Mouse (Mus musculus): ENCODE results near the gene Ebpl.
"Not testable (repeated sequence)": the region's sequence is repeated elsewhere in the genome, so short reads cannot be mapped to it uniquely, and the experiment has no call there.

Gene Ebpl

GRCm38 (mm10) chr14:61327007-61327406 lies 33.2 kb downstream of the Ebpl start:
- DNase-seq: not testable (repeated sequence)

DNA sequence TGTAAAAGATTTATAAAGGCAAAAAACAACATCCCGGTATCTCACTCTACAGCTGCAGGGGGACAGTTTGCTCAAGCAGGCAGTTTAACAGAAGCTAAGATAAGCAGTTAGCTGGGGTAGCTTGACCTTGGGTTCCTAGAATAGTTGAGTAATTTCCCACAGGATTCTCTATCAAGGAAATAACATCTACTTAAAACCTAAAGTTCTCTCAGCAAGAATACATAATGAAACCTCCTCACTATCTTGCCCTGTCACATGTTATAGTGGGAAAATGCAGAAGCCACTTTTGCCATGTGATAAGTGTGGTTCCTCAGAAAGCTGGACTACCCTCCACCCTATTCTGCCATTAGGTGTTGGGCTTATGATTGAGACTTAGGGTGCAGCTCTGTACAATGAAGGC lies 37.5 kb downstream of the Ebpl start:
- DNase-seq: no peak

DNA sequence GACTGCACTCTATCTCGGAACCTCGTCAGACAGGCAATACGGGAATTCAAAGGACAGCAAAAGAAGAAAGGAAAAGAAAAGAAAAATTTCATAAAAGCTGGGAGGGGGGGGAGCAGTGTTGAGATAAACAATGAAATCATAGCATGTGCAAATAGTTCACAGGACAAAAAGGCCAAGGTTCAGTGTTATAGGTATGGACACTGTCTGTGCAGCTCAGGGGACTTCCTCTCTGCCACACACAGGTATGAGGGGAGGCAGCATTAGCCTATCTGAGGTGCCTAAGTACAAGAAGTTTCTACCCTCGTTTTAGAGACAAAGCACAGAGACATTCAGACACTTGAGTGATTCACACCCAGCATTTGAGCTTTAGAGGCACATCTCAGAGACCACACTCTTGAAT lies 39.0 kb downstream of the Ebpl start:
- DNase-seq: no peak

GRCm38 (mm10) chr14:61320765-61321164 lies 39.5 kb downstream of the Ebpl start:
- no peak for DNase-seq

- DNase-seq: peak; percentile 59 to 82
Measured at GRCm38 (mm10) chr14:61316861-61317260, 43.4 kb downstream of the Ebpl start.

DNA sequence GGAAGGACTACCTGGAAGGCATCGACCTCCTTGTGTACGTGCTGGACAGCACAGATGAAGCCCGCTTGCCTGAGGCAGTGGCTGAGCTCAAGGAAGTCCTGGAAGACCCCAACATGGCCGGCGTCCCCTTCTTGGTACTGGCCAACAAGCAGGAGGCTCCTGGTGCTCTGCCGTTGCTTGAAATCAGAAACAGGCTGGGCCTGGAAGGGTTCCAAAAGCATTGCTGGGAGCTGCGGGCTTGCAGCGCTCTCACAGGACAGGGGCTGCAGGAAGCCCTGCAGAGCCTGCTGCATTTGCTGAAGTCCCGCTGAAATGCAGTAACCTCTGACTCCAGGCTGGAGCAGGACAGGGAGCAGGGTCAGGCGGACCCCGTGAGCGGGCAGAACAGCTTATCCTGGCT lies 49.3 kb downstream of the Ebpl start:
- DNase-seq: peak in 1 of 2 experiments; percentile 5

DNA sequence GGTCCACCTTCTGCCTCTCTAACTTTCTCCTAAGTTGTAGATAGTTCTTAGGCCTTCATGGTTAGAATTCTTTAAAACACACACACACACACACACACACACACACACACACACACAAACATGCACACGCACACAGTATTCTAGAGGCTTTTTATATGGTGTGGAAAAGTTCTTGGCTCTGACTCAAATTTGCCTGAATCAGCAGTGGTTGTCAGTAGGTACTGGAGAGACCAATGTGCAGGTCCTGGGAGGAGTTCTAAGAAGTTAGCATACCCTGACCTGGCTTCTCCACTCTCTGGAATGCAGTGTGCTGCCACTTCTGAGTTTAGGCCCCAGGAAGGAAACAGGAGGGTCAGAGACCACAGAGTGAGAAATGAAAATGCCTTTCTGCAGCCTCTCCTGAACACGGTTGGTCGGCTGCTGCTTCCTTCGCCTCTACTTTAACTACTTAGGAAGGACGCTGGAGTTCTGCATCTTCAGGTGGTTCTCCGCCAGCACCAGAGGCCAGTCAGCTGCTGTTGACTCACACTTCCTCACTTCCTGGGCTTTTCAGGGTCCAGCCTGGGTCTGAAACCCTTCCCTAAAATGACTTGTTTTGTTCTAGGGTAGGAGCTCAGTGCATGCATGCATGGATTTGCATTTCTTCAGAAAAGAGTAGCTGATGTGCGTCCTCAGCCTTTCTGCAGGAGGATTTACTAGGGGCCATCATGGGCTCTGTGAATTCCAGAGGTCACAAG lies 50.0 kb downstream of the Ebpl start:
- DNase-seq: no peak

GRCm38 (mm10) chr14:61309593-61309992 lies 50.6 kb downstream of the Ebpl start, which contains the start of gene Arl11:
Gene Arl11 (plus strand): TSS chr14:61309753.
- DNase-seq: no peak

- no peak for DNase-seq
Measured at GRCm38 (mm10) chr14:61303969-61304609, 56.1 kb downstream of the Ebpl start.

GRCm38 (mm10) chr14:61302428-61302827 lies 57.8 kb downstream of the Ebpl start:
- DNase-seq: no peak

GRCm38 (mm10) chr14:61301323-61301722 lies 58.9 kb downstream of the Ebpl start:
- no peak for DNase-seq

- no peak for DNase-seq
Measured at GRCm38 (mm10) chr14:61299810-61300209, 60.4 kb downstream of the Ebpl start.

GRCm38 (mm10) chr14:61294738-61295079 lies 65.5 kb downstream of the Ebpl start:
- DNase-seq: peak; percentile 50 to 73

DNA sequence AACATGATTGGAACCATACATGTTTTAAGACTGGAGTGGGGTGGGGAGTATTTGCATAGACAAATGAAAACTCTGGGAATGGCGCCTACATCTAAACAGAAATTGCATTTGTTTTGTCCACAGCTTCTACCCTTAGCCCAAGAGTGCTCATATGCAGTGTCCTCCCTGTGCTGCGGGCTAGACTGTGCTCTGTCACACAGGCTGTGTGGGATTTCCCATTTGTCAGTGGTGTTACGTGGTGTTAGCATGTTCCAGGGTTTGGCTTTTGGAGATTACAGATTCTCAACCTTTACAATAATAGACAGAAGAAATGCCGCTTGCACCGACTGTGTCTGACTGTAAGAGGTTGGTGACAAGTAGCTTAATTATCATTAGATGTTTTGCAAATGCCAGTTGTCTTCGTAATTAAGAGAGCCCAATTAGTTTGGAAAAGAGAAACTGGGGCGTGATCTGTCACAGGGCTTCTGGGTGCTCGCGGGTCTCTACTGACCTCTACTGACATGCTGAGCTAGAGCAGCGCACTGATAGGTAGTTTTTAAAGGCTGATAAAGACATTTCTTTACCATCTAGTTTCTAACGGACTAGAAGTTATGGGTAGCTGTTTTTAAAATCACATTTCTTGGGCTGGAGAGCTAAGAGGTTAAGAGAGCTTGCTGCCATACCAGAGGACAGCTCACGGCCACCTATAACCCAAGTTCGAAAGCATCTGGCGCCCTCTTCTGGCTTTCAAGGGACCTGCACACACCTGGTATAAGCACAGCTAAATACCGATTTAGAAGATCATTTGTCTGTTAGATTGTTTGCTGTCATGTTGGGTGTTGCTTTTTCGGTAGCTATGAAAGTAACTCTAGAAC lies 66.1 kb downstream of the Ebpl start:
- DNase-seq: peak; percentile 62 to 72

GRCm38 (mm10) chr14:61290664-61291063 lies 69.6 kb downstream of the Ebpl start:
- peak; percentile 31 to 48 for DNase-seq

DNA sequence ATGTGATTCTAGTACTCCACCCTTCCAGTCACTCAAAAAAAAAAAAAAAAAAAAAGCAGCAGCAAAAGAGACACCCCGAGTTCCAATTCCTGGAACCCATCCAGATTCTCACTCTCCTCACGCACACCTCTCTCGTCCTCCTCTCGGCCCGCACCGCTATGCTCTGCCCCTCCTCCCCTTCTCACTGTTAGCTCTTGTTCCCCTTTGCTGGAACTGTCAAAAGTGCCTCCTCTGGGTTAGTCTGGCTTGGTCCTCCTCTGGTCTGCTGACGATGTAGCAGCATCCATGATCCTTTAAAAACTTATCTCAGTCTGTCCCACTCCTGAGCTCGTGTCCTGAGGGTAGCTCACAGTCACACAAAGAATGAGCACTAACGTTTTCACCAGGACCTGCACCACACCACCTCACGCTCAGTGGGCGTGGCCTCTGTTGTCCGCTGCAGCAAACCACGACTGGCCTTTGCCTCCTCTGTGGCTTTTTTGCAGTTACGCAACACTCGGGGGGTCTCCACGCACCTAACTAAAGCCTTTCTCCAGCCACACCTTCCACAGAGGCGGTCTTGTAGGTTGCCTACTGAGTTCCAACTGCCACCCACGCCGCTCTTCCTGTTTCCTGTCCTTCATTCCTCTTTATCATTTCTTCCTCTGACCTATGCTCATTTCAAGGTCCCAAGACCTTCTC lies 71.5 kb downstream of the Ebpl start:
- DNase-seq: no peak
